Mouse (Mus musculus) heart, postnatal 25 days (tissue): ENCODE measurements at regions not wholly inside any gene's neighbourhood (a gene's known extent, or its start where the extent isn't known, plus 50 kb on each side); places are given as distances from the start of the nearest gene placed in this dataset.

Experiments used
- DNase-seq: peaks from one replicate; pipeline ENCODE4 v3.0.0; 2022; ENCODE audit warnings: low spot score
- intact Hi-C: fragments of 180-260 bp; cut with DNase I; formaldehyde crosslinking; loops from one replicate; pipeline ENCODE4 v1.15.1; 2025

DNA sequence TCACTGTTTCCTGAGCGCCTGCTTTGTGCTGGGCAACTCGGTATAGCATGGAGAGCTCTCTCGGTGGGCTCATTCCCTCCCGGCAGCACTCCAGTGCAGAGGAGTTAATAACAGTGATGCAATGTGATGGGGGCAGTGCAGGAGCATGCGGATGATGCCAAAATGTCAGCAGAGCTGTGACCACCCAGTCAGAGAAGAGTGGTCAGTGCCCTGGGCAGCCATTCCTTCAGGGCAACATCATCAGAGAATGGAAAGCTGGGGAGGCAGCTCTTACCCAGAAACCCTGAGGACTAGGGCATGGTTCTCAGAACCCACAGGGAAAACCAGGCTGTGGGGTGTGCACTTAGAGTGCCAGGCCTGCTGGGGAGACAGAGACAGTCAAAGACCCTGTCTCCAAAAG, 410.0 kb upstream of the Atp11b start:
- intact Hi-C loops: no loop called here

GRCm38 (mm10) chr3:35349114-35349513, 404.8 kb upstream of the Atp11b start:
- no peak for DNase-seq

More for the DNA sequence above, 410.0 kb upstream of the Atp11b start:
- DNase-seq: no peak

GRCm38 (mm10) chr3:35353442-35353841, 400.5 kb upstream of the Atp11b start:
- intact Hi-C loops: no loop called here
- no peak for DNase-seq

More at GRCm38 (mm10) chr3:35349114-35349513, 404.8 kb upstream of the Atp11b start:
- intact Hi-C loops: no loop called here

- no peak for DNase-seq
- intact Hi-C loops: no loop called here
Observed at GRCm38 (mm10) chr3:35353920-35354319, 400.0 kb upstream of the Atp11b start.

DNA sequence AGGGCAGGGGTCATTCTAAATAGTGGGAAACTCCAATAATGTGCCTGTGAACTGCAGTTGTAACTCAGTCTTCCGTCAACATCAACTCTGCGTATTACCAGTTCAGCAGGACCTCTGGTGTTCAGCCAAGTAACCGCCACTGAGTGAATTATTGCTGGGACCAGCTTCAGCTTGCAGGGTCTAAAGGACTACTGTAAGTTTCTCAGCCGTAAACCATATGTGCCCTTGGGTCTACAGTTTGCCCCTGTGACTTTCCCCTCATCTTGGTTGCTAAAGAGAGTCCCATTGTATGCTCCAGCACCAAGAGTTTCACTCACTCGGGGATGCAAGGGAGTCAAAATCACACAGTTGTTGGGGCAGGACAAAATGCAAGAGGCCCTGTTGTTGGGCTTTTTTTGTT, 399.6 kb upstream of the Atp11b start:
- intact Hi-C loops: no loop called here
- no peak for DNase-seq

DNA sequence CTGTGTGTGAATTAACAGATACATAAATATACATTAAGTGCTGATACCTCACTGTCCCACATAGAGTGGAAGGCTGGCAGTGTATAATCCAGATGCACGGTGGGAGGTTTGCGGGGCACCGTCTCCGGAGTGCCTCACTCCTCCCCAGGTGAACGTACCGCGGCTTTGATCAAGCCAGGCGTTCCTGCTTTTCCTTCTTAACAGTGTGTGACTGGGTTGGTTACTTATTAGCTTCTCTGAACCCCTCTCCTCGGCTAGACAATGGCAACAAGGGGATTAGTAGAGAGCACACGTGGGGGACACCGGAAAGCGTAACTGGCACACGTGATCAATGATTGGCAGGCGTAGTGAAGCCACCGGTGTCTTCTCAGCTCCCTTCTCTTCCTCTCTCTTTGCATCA, 396.8 kb upstream of the Atp11b start:
- intact Hi-C loops: no loop called here
- DNase-seq: no peak

GRCm38 (mm10) chr3:35358541-35358940, 395.4 kb upstream of the Atp11b start:
- no peak for DNase-seq
- intact Hi-C loops: no loop called here

DNA sequence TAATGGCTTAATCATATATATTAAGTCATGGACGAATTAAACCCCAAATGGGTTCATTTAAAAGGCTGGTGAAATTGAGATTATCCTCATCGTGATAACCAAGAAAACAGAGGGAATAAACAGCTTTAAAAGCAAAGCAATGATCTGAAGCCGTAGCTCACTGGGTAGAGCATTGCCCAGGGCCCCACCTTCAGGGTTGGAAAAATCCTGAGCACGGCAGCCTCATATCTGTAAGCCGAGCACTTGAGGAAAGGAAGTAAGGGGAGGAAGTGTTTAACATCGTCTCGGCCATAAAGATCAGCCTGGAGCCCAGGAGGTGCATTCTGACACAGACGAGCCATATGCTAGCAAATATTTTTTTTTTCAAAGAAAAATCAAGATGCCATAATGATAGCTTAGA, 394.6 kb upstream of the Atp11b start:
- intact Hi-C loops: no loop called here
- no peak for DNase-seq

GRCm38 (mm10) chr3:35360515-35360914, 393.4 kb upstream of the Atp11b start:
- no peak for DNase-seq
- intact Hi-C loops: no loop called here

DNA sequence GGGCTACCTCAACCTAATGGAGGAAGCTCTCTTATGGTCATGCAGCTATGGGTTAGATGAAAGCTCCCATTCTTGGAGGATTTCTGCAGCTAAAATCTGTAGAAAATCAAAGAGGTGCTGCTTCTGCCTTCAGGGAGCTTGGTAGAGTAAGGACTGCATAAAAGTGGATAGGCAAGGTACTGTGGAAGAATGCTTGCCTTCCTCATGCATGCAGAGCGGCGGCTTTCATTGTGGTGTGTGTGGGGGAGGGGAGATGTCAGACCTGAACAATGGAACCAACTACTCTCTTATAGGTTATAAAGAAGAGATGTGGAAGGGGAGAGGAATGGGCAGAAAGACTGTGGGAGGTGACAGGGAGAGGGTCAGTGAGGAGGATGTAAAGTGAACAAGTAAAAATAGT, 392.8 kb upstream of the Atp11b start:
- no peak for DNase-seq
- intact Hi-C loops: no loop called here

- intact Hi-C loops: no loop called here
Observed at GRCm38 (mm10) chr3:35365431-35365830, 388.5 kb upstream of the Atp11b start.

DNA sequence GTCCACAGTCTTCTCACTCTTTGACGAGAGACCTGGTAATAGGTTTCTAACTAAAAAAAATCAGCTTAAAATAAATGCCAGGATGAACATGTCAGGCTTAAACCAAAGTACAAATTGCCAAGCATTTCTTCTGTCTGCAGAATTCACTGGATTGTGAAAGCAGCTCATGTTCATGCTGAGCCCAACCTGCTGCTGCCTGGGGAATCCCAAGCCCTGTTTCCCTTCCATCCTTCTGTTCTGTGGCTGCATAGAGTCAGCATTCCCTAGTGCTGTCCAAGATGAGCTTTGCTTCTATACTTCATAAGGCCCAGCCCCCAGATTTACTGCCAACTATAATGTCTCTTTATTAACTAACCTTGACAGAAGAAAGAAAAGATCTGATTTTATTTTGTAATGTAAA, 381.6 kb upstream of the Atp11b start:
- intact Hi-C loops: no loop called here
- DNase-seq: no peak

More at GRCm38 (mm10) chr3:35365431-35365830, 388.5 kb upstream of the Atp11b start:
- no peak for DNase-seq

GRCm38 (mm10) chr3:35387386-35387785, 366.5 kb upstream of the Atp11b start:
- no peak for DNase-seq
- intact Hi-C loops: no loop called here

DNA sequence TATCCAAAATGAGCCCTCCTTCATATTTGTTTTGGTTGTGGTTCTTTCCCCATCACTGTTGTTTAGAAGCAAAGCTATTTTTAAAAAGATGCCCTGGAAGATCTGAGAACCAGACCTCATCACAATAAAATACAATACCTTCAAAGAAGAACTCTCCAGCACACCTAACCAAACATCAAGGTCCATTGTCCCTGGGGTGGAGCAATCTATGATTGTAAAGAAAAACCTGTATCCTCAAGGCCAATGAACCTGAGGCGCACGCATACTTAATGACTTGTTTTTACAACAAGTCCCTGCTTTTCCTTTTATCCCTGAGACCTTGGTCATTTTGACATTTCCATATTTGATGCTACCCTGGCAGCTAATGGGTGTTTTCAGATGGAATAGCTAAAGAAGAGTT, 361.2 kb upstream of the Atp11b start:
- intact Hi-C loops: no loop called here
- DNase-seq: no peak

- intact Hi-C loops: loop anchor here (10.0 kb wide), 1 partner anchor 755 kb away; no protein-coding TSS in a partner anchor
- no peak for DNase-seq
Observed at GRCm38 (mm10) chr3:35400213-35400612, 353.7 kb upstream of the Atp11b start.

DNA sequence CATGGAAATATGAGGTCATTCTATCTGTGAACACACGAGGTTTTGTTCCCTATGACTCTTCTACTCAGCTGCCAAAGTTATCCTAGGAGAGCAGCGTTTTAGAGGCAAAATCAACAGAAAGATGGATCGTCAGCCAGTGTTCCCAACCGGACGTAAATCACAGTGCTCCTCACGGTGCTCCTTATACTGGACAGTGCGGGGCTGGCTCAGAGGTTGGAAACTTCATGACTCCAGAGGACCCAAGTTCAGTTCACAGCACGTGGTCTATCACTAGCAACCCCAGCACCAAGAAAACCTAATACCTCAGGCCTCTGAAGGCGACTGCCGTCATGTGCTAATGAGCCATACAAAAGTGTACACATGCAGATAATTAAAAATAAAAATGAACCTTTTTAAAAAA, 351.2 kb upstream of the Atp11b start:
- intact Hi-C loops: loop anchor here (10.0 kb wide), 1 partner anchor 758 kb away; no protein-coding TSS in a partner anchor
- no peak for DNase-seq

DNA sequence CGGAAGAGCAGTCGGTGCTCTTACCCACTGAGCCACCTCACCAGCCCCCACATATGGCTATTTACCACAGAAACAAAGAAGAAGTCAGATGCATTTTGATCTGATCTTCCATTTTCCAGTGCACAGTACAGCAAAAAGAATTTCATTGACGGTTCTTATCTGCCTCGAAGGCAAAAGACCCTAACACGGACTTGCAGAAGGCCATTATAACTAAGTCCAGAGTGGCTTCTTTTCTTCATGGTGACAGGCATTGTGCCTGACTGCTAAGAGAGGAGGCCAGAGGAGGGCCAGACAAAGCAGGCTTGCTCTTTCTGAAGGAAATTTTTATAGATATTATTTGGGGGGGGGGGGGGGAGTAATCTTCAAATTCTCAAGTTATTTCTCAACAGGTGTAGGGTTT, 350.0 kb upstream of the Atp11b start:
- no peak for DNase-seq
- intact Hi-C loops: loop anchor here (10.0 kb wide), 1 partner anchor 759 kb away; no protein-coding TSS in a partner anchor

GRCm38 (mm10) chr3:35404492-35405390, 349.2 kb upstream of the Atp11b start:
- DNase-seq: no peak
- intact Hi-C loops: loop anchor here (10.0 kb wide), 1 partner anchor 760 kb away; no protein-coding TSS in a partner anchor

DNA sequence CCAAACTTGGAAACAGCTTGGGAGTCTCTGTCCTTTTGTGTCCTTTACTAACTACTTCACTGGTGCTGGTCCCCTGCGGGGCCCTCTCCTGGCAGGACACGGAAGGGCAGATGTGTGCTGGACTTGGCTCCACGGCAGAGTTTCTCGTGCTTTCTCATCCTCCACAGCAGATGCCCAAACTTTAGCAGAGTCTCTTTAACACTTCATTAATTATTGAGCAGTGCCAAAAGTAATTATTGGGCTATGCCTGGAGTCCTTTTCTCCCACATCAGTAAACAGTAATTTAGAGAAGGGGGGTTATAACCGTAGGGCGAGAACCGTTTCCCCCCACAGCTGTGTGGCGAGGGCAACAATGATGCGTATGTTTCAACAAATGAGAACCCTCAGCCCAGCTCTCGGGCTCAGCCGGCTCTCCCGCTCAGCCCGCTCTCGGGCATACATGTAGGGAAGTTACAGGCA, 348.3 kb upstream of the Atp11b start:
- intact Hi-C loops: loop anchor here (10.0 kb wide), 1 partner anchor 761 kb away; no protein-coding TSS in a partner anchor
- DNase-seq: no peak

DNA sequence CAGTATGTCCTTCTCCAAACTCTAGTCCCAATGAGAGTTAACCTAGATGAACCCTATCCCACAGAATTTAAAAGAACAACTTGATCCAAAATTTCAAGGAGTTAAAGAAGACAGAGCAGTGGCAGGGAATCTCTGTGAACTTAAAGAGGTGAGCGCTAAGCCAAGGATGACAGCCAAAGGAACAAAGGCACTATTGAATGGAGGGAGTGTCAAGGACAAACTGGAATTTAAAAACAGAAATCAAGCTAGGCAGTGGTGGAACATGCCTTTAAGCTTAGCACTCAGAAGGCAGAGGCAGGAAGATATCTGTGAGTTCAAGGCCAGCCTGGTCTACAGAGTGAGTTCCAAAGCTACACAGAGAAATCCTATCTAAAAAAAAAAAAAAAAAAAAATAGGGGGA, 316.2 kb upstream of the Atp11b start:
- no peak for DNase-seq
- intact Hi-C loops: no loop called here

DNA sequence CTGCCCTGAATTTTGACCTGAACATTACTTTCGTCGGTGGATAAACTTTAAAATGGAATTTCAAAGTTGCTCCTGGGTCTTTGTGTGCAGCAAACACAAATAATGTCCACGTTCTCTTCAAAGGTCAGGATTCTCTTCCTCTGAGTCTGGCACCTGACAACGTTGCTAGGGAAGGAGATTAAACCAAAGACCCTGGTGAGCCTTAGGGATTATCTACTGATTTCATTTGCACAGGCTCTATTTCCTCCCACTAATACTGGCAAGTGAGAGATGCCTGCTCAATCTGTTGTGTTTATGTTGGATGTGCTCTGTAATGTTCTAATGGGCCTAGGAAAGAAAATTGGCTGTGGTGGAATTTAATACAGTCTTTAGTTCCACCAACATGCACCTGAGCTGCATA, 291.0 kb upstream of the Atp11b start:
- DNase-seq: no peak
- intact Hi-C loops: no loop called here
